Mouse (Mus musculus) right cerebral cortex, adult 2 months (tissue): ENCODE measurements around the gene AI413582.
A peak's percentile ranks its signal among the peaks of the same experiment; 100 is the strongest.

ENCODE experiments used
- DNase-seq, 2 experiments: peaks; one replicate each; pipeline ENCODE4 v3.0.0; 2021 to 2022; ENCODE audit warnings: low spot score in 2 of 2

Gene AI413582

GRCm38 (mm10) chr17:27565163-27565941, at the start of gene AI413582:
Gene AI413582 (minus strand): TSS chr17:27565756.
- peak; percentile 95 for DNase-seq

DNA sequence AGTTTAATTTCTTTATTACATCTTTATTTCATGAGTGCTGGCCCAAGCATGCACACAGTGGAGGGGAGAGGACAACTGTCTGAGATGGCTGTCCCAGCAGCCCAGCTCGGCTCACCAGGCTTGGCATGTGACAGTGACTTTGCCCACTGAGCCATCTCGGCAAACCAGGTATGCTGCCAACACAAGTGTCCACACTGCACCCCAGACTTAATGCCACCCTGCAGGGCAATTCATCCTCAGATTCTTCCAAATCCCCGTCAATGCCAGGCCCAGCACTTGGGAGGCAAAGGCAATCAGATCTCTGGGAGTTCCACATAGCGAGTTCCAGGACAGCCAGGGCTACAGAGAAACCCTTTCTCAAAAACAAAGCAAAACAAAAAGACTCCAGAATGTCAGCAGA, 47.5 kb upstream of the AI413582 start:
- no peak for DNase-seq

GRCm38 (mm10) chr17:27611994-27612393, 46.4 kb upstream of the AI413582 start:
- DNase-seq = no peak

- DNase-seq = no peak
Measured at GRCm38 (mm10) chr17:27611519-27611884, 45.9 kb upstream of the AI413582 start.

GRCm38 (mm10) chr17:27610679-27611518, 45.3 kb upstream of the AI413582 start:
- peak; percentile 80 for DNase-seq

DNA sequence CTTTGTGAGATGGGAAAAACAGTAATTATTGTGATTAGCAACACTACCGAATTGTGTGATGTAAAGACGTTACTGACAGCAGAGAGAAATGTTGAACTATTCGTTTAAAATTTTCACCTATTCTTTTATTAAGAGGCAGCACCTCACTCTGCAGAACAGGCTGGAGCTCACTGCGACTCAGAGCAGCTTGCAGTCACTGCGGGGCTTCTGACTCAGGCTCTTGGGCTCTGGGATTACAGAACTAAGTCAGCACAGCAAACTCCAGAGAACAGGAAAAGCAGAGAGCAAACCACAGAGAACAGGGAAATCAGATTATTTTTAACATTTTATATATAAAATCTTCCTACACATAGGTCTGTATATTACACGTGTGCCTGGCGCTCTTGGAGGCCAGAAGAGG, 44.0 kb upstream of the AI413582 start:
- no peak for DNase-seq

GRCm38 (mm10) chr17:27603522-27604234, 38.1 kb upstream of the AI413582 start:
- DNase-seq = peak in 1 of 2 experiments; percentile 49

DNA sequence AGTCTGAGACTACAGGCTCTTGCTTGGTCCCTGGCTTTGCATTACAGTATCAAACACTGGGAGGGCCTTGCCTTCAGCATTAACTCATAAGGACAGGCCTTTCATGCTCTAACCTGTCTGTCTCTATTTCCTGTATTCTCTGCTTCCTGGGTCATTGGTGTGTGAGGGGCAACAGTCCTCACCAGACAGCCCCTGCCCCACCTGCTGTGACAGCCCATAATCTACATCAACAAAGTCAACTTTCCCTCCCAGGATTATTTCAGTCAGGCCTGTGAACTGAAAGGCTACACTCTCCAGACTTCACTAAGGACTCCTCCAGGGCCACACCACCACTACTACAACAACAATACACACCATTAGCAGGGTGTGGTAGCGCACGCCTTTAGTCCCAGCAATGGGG, 37.5 kb upstream of the AI413582 start:
- no peak for DNase-seq

GRCm38 (mm10) chr17:27600869-27601268, 35.3 kb upstream of the AI413582 start:
- no peak for DNase-seq

DNA sequence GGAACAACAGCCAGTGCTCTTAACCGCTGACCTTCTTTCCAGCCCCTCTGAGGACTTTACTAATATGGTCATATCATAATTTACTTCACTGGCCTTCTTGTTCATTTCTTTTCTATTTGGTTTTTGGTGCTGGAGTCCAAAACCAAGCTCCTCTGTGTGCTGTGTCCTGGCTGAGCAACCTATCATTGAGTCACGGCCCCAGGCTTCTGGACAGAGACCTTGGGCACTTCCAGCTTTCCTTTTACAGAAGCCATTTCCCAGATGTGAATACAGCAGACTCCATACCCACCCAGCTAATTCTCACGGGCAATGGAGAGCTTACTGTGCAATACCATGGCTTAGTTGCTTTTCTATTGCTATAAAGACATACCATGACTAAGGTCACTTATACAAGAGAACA, 34.7 kb upstream of the AI413582 start:
- no peak for DNase-seq

DNA sequence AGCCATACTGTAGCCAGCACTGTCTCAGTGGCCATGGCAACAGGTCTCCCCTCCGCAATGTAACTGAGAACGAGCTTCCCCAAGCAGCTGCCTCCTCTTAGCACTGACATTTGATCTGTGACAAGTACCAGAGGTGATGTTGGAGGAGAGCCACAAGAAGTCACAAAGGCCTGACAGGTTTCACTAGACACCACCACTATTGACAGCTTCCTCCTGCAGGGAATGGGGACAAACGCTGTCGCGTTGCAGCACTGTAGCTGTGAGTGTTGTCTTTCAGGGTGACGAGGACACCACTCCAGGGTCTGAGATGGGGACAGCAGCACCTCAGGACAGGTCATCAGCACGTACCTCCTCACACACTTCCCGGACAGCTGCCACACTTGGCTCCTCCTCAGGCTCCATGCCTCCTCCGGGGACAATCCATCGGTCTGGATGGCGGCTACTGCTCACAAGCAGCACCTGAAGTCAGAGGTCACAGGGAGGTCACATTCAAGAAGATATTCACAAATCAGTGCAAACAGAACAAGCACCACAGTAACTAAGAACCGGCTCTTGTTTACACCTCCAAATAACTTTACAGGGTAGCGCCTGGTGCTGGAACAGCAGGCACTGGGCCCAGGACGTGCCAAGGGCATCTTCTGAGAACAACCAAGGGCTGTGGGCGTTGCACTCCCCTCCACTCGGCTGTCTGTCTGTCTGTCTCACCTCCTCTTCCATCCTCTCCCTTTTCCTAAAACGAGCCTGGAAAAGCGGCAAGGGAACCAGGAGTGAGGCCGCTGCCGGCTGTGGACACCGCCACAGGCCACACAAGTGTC, 31.0 kb upstream of the AI413582 start:
- no peak for DNase-seq

GRCm38 (mm10) chr17:27595659-27596375, 30.3 kb upstream of the AI413582 start:
- no peak for DNase-seq

DNA sequence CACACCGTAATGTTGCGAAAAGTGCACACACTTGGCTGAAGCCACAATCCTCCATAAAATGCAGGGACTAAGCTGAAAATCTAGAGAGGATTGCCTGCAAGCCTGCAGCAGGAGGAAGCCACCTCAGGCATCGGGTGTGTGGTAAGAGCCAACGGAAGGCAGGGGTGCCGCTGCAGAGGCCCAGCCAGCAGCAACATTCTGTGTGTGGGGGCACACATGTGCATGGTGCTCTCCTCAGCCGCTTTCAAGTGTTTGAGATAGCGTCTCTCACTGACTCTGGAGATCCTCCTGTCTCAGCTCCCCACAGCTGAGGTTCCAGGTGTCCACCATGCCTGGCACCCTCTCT, 27.0 kb upstream of the AI413582 start:
- DNase-seq = no peak

DNA sequence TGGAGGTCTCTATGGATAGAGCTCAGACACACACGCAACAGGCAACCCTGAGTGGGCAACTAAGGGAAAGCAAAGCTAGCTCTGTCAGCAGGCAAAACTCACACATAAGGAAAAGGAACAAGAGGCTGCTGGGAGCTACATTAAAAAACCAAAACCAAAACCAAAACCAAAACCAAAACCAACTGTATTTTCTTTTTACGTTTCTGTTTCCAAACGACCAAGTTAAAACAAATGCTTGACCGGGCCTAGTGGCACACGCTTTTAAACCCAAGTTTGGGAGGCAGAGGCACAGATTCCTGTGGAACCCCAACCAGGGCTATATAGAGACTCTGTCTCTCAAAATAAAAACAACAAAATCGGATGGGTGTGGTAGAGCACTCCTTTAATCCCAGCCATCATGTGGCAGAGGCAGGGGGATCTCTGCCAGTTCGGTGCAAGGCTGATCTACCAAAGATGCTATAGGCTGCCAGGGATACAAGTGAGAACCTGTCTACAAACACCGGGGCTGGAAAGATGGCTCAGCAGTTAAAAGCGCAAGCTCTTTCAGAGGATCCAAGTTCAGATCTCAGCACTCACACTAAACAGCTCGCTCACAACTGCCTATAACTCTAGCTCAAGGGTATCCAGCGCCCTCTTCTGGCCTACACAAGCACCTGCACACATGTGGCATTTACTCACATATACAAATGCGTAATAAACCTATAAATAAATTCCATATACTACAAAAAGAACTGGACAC, 26.4 kb upstream of the AI413582 start:
- DNase-seq = no peak

GRCm38 (mm10) chr17:27588231-27588630, 22.7 kb upstream of the AI413582 start:
- no peak for DNase-seq

DNA sequence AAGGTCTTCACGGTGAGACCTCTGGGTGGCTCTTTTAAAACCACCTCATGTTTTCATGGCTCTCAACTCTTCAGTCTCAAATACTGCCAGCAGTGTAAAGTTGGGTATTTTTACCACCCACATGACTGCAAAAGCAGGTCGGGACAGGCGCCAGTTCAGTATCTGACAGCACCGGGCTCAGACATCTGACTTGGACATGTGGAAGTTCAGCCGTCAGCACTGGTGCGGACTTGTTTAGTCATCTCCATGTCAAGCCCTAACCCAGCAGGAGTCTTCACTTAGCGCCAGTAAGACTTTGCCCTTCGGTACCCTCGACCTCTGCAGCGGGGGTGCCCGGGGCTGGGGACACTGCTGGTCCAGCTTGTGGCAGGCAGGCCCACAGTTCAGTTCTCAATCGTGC, 21.7 kb upstream of the AI413582 start:
- DNase-seq = peak; percentile 48 to 65

- DNase-seq = no peak
Measured at GRCm38 (mm10) chr17:27586661-27587060, 21.1 kb upstream of the AI413582 start.

DNA sequence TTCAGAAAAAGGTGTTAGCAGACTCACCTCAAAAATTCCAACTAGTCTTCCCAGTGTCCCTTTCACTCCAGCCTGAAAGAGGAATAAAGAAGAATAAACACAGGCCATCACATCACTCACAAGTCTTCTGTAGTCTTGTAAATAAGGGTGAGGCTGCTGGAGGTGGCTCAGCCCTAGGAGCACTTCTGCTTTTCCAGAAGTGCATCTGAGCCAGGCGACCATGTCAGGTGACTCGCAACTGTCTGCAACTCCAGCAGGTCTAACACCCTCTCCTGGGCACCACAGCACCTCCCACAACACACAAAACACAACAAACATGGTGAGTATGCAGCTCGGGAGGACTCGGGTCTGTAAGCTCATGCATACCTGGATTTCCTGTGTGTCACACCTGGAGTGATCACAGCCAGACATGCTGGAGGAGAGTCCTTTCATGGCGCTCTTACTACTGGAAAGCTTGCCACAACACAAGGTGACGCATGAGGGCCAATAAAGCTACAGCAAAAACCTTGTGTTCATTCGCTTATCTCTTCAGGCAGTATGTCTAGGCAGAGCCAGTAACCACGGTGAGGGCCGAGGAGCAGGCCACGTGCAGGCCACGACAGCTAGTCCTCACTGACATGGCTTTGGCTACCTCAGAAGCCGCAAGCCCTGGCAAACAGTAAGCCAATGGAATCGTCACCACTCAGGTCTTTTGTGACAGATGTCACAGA, 17.8 kb upstream of the AI413582 start:
- DNase-seq = no peak

GRCm38 (mm10) chr17:27580392-27581068, 15.0 kb upstream of the AI413582 start:
- peak; percentile 48 to 54 for DNase-seq
